8 mouse cellular contexts compared by ENCODE assay signal in the genomic region with DNA sequence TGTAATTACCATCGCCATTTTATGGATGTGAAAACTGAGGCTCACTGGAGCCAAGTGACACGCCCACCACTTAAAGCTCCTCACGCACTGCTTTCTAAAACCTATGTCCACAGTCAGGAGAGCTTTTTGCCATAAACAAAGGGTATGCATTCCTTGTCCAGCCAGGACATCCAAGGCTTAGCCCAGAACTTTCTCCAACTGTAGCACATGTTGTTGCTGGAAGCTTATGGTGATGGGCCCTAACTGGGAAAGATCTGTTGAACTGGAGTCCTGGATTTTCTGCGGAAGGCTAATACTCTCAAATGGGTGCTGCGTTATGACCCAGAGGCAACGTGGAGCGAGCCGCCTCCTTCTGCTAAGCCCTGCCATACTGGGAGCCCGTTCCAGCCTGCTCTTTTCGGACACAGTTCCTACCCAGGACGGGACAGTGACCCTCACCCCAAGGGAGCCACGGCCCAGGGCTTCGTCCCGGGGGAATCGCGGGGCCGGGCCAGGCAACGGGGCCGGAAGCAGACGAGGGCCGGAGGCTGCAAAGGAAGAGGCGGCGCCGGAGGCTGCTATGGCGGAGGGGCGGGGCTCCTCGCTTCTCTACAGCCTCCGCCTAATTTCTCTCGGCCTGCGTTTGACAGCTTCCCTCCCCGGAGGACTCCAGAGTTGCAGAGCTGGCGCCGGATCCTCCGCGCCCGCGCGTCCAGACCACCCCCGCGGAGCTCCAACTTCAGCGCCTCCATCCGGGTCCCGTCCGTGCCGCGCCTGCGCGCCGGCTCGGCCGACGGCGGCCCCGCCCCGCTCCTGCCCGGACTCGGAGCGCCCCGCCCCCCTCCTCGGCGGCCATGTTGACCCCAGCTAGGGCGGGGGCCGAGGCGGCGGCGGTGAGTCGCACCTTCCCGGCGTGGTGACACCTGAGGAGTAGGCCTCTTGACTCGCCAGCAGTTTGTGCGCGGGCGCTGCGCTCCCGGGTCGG. TPM values are rescaled to one million over a fixed set of nuclear protein-coding genes. Genes with fewer than 3 reads are reported as not detected.
DNase-seq lines count a peak whose midpoint lies in the region; ATAC-seq and TF ChIP-seq lines count a peak whose summit lies in the region.

TSS of gene Pigv (minus strand) at position 767 of the 964 bp plus-strand sequence.

- WGBS in hindbrain, postnatal 0 days = under 1% methylated on average over 66 of the region's 76 CpGs

- peak within 1 kb of the TSS; percentile 75 for H3K9ac ChIP-seq in hindbrain, postnatal 0 days (replicated peaks; ENCODE audit: low read length)

- peak within 1 kb of the TSS; percentile 86 for H3K4me2 ChIP-seq in hindbrain, postnatal 0 days (ENCODE audit: low read depth, low read length)

- no peaks in the 10 kb centered on the region for H3K9me3 ChIP-seq in hindbrain, postnatal 0 days (ENCODE audit: low read length)

- peaks cover 12% of the 10 kb centered on the region for H3K4me1 ChIP-seq in hindbrain, postnatal 0 days (ENCODE audit: insufficient read depth, low read length)

- peak within 1 kb of the TSS; percentile 58 for H3K4me3 ChIP-seq in hindbrain, postnatal 0 days (ENCODE audit: low read length)

- H3K36me3 ChIP-seq in hindbrain, postnatal 0 days (ENCODE audit: insufficient read depth, low read length) = no peaks in the 10 kb centered on the region

- peak; percentile 31 for ATAC-seq in common myeloid progenitor, adult 5-6 weeks (replicated peaks; ENCODE audit: low read depth, poor library complexity, severe bottlenecking)
- ATAC-seq in hindbrain, postnatal 0 days = peak; percentile 92
- peak; percentile 66 for ATAC-seq in megakaryocyte, adult 5-6 weeks (ENCODE audit: poor library complexity, severe bottlenecking)

- H3K27me3 ChIP-seq in hindbrain, postnatal 0 days (ENCODE audit: insufficient read depth, low read length) = no peaks in the 10 kb centered on the region

- peak; percentile 89 for DNase-seq in adipocyte (ENCODE audit: low spot score)
- peak; percentile 89 to 90 for DNase-seq in gastrocnemius, adult 8-10 months (ENCODE audit: low spot score in 2 of 2)
- peak; percentile 95 for DNase-seq in hindbrain, postnatal 0 days (ENCODE audit: low spot score)
- peak; percentile 90 to 91 for DNase-seq in left cerebral cortex, adult 8-10 months (ENCODE audit: low spot score in 2 of 2)
- peak; percentile 91 to 92 for DNase-seq in right cerebral cortex, adult 2 months (ENCODE audit: low spot score in 2 of 2)
- DNase-seq in urinary bladder, postnatal 10 days (ENCODE audit: low spot score) = peak; percentile 79

- no peak for TF ChIP-seq CTCF in hindbrain, postnatal 0 days (IDR thresholded peaks at IDR 0.05; ENCODE audit: low read depth)

- peak within 1 kb of the TSS; percentile 94 for H3K27ac ChIP-seq in hindbrain, postnatal 0 days

RNA-seq across cellular contexts. Expression of gene Pigv, which starts in this region (rescaled TPM):
- 7.7 and 11.4 TPM in 2 replicates for total RNA-seq in common myeloid progenitor, adult 5-6 weeks (2017)
- 10 to 100 TPM; 12.3 to 16.0 (median 12.5) TPM for total RNA-seq in gastrocnemius, adult 8-10 months (2022)
- total RNA-seq in hindbrain, postnatal 0 days (2014; rRNA removed) = 11.3 and 13.4 TPM in 2 replicates
- 13.0 and 14.0 TPM in 2 replicates for polyA plus RNA-seq in hindbrain, postnatal 0 days (2015; fragmentation: Nextera tagmentation; extraction: Ambion mirVana)
- total RNA-seq in left cerebral cortex, adult 8-10 months (2022) = 10 to 100 TPM in 2 of 4 experiments, 1 to 10 TPM in 2; 8.4 to 10.9 (median 9.9) TPM
- 7.5 and 7.8 TPM in 2 replicates for total RNA-seq in megakaryocyte, adult 5-6 weeks (2015)
- total RNA-seq in megakaryocyte, adult 5-6 weeks (2017) = 7.2 and 7.9 TPM in 2 replicates

Comparison
In these comparisons a context has a peak if more than half of its experiments do, and no peak if none do; other contexts are left out.
1. Peak in every context shown above with its lines: DNase-seq, ATAC-seq, H3K4me3 ChIP-seq and H3K27ac ChIP-seq.
2. ATAC-seq: peak in every context shown above with its lines; median percentile 92 in hindbrain, postnatal 0 days; 66 in megakaryocyte, adult 5-6 weeks; 31 in common myeloid progenitor, adult 5-6 weeks.